Mouse (Mus musculus) heart, adult 8-10 months (tissue): Measurements from ENCODE around the gene Mfsd2a. TPM values are rescaled to one million over a fixed set of nuclear protein-coding genes. Genes with fewer than 3 reads are reported as not detected.
"Not testable (repeated sequence)": the region's sequence is repeated elsewhere in the genome, so short reads cannot be mapped to it uniquely, and the experiment has no call there.

Experiments used
- DNase-seq: peaks from one replicate; pipeline ENCODE4 v3.0.0; 2022; ENCODE audit warnings: low spot score
- total RNA-seq, 4 experiments: library from RNA; stranded (reverse); gene quantifications; 2 replicates each; pipeline ENCODE4 v1.2.4; 2022

Gene Mfsd2a
- total RNA-seq, result not detected

- DNase-seq, result no peak
Measured at GRCm38 (mm10) chr4:122961100-122961567, at the start of gene Mfsd2a. Mfsd2a (minus strand) TSS chr4:122961188.

GRCm38 (mm10) chr4:123005054-123005966 lies 44.3 kb upstream of the Mfsd2a start:
- no peak for DNase-seq

- DNase-seq, result no peak
Measured at GRCm38 (mm10) chr4:123000617-123001342, 39.8 kb upstream of the Mfsd2a start.

GRCm38 (mm10) chr4:123000130-123000529 lies 39.1 kb upstream of the Mfsd2a start:
- DNase-seq, result no peak

GRCm38 (mm10) chr4:122999263-122999691 lies 38.3 kb upstream of the Mfsd2a start:
- DNase-seq, result no peak

GRCm38 (mm10) chr4:122998537-122999262 lies 37.7 kb upstream of the Mfsd2a start:
- DNase-seq, result no peak

GRCm38 (mm10) chr4:122996618-122997381 lies 35.8 kb upstream of the Mfsd2a start:
- DNase-seq, result no peak

GRCm38 (mm10) chr4:122996221-122996617 lies 35.2 kb upstream of the Mfsd2a start:
- DNase-seq, result no peak

GRCm38 (mm10) chr4:122995404-122996220 lies 34.6 kb upstream of the Mfsd2a start, which contains the start of gene Mycl:
Mycl (plus strand) TSS chr4:122995652.
- peak; percentile 55 for DNase-seq

- no peak for DNase-seq
Measured at GRCm38 (mm10) chr4:122992276-122992675, 31.3 kb upstream of the Mfsd2a start.

GRCm38 (mm10) chr4:122991177-122991576 lies 30.2 kb upstream of the Mfsd2a start:
- no peak for DNase-seq

- not testable (repeated sequence) for DNase-seq
Measured at GRCm38 (mm10) chr4:122988004-122988403, 27.0 kb upstream of the Mfsd2a start.

- DNase-seq, result no peak
Measured at GRCm38 (mm10) chr4:122987421-122987820, 26.4 kb upstream of the Mfsd2a start.

GRCm38 (mm10) chr4:122985110-122985509 lies 24.1 kb upstream of the Mfsd2a start:
- DNase-seq, result peak; percentile 58

GRCm38 (mm10) chr4:122983486-122984261 lies 22.7 kb upstream of the Mfsd2a start:
- no peak for DNase-seq

GRCm38 (mm10) chr4:122982537-122982936 lies 21.5 kb upstream of the Mfsd2a start:
- no peak for DNase-seq

GRCm38 (mm10) chr4:122981930-122982329 lies 20.9 kb upstream of the Mfsd2a start:
- no peak for DNase-seq

- no peak for DNase-seq
Measured at GRCm38 (mm10) chr4:122981238-122981637, 20.2 kb upstream of the Mfsd2a start.

- DNase-seq, result no peak
Measured at GRCm38 (mm10) chr4:122980684-122981083, 19.7 kb upstream of the Mfsd2a start.
